Mouse (Mus musculus): Measurements from ENCODE around the gene Padi1.
A peak's percentile ranks its signal among the peaks of the same experiment; 100 is the strongest.

Gene Padi1

DNA sequence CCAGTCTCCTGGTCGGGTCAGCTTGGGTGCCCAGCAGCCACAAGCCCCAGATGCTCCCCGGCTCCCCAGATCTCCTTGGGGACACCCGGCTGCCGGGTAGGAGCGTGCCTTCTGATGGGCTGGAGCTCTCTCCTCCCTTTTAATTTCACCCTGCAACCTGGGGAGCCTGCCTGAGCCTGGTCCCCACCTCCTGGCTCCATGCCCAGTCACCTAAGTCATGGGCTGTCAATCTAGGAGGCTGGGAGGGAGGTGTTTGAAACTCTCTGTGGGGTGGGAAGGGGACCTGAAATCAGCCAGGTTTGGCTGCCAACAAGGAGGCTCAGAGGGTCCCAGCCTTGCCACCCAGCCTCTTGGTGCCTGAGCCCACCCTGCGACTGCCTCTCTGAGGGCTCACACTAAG, at the start of gene Padi1:
Gene Padi1 (minus strand): TSS at position 113 of the 400 bp plus-strand sequence.
- no peak for DNase-seq (ENCODE audit: low spot score)

DNA sequence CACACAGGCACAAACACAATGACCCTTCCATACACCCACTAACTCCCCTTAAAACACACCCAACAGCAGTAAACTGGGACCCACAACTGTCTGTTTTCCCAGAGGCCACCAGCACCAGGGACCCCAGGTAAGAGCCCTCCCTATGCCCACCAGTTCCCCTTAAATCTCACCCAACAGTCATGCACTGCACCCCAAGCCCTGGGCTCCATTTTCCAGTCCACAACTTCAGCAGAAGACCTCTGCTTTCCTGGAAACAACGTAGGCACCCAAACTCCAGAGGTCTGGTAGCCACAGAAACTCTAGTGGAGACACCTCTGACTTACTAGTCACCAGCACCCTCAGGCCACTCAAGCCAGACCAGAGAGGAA, 46.6 kb upstream of the Padi1 start:
- no peak for DNase-seq (ENCODE audit: low spot score)

DNA sequence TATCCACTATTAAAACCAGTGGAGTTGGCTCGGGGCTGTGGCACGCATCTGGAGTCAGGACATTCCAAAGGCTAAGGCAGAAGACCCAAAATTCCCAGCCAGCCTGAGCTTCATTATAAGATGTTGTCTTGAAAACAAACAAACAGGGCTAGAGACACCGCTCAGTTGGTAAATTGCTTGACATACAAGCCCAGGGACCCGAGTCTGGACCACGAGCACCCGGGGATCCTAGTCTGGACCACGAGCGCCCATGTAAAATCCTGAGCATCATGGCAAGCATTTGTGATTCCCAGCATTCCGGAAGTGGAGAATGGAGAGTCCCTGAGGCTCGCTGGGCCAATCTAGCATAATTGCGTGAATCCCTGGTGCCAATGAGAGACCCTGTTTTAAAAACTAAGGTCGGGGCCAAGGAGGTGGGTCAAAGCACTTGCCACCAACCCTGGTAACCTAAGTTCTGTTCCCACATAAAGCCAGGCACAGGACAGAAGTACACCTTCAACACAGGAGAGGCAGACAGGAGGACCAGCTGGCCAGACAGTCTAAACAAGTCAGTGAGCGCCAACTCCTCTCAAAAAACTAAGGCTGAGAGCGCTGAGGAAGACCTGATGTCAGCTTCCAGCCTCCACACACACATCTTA, 46.1 kb upstream of the Padi1 start:
- DNase-seq (ENCODE audit: low spot score), result no peak

DNA sequence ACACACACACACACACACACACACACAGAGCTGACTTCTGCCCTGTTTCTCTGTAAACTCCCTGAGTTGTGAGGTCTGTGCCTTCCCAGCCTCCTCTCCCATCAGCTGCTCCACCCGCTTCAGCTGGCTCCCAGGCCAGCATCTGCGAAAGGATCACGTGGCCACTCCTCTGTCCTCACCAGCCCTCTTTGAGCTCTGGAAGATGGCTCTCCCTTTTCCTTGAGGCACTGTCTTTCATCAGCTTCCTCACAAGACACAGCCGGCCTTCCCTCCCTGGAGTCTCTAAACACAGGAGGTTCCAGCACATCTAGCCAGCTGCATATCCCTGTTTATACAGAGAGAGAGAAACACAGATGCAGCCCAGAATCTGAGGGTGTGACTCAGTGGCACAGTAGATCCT, 38.3 kb upstream of the Padi1 start:
- no peak for DNase-seq (ENCODE audit: low spot score)

DNA sequence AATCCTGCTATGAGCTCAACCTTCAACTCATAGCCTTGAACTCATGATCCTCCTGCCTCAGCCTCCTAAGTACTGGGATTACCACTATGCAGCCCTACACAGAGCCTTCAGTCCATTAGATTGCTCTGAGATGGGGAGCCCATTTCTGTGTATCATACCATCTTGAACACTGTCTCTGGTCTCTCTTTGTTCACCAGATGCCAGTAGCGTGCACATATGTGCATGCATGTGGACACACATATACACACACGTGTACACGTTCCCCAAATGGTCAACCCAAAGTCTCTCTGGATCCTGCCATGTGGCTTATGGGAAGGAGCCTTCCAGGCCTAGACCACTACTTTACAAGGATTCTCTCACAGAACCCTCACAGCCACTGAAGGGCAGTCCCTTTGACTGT, 37.4 kb upstream of the Padi1 start:
- DNase-seq (ENCODE audit: low spot score), result no peak

DNA sequence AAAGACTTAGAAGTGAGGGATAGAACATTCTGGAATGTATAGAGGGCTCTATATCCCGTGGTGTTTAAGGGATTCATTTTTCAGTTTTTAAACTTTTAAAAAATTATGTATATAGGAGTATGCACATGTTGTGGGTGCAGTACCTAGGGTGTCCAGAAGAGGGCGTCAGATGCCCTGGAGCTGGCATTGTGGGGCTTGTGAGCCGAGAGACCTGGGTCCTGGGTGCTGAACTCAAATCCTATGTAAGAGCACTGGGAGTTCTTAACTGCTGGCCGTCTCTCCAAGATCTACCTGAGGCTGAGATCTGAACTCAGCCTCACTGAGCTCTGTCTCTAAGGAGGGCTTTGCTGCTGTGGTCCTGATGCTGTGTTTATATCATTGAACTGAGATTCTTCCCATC, 36.8 kb upstream of the Padi1 start:
- DNase-seq (ENCODE audit: low spot score), result no peak

DNA sequence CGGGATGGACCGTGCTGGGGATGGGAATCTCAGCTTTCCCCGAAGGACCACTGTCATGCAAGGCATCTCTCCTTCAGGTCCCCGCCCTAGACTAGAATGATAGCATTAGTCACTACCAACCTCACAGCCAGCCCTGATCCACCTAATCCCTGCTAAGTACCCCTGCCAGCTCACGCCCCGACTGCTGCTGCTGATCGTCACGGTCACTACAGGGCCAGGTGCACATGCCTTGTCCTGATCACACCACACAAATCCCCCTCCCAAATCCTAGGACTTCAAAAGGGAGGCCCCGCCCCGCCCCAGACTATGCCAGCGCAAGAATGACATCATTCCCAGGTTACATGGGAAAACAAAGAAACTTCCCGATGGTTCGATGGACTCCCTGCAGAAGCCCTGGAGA, 36.2 kb upstream of the Padi1 start:
- DNase-seq (ENCODE audit: low spot score), result no peak

DNA sequence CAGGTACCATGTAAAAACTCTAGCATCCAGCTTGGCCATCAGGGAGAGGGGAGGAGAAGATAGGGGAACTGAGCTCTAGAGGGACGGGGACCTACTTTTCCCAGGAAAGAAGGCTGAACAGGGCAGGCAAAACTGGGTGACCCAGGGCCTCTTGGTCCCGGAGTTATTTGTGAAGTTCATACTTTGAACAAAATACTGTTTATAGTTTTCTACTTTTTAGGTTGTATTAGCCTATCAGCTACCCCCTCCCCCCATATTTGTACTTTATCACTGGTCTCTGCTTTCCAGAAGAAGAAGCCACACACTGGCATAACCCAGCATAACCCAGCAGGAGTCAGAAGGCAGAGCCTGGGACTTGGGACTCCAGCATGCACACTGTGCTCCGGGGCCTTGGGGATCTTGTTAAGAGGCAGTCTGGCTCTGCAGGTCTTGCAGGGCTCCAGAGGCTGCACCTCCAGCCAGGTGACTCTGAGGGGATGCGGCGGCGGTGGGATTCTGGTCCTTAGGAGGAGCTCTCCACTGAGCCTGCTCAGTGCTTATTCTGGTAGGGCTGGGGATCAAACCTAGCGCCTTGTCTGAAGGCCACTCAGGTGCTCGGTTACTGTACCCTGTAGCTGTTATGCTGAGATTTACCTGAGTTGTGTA, 35.6 kb upstream of the Padi1 start:
- DNase-seq (ENCODE audit: low spot score), result no peak

DNA sequence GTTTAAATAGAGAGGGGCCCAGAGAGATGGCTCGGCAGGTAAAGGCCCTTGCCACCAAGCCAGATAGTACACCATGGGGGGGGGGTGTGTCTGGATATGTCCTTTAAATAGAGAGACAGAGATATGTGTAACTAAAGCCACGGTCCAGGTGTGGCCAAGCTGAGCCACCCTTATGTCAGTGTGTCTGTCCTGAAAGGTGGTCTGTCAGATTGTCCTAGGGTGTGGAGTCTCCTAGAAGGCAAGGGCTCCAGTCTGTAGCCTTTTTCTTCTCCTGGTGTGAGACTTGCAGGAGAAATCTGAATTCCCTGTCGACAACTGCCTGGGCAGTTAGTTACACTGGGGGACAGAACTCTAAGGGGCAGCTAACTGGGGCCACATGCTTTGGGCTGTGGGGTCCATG, 34.6 kb upstream of the Padi1 start:
- DNase-seq (ENCODE audit: low spot score), result no peak

DNA sequence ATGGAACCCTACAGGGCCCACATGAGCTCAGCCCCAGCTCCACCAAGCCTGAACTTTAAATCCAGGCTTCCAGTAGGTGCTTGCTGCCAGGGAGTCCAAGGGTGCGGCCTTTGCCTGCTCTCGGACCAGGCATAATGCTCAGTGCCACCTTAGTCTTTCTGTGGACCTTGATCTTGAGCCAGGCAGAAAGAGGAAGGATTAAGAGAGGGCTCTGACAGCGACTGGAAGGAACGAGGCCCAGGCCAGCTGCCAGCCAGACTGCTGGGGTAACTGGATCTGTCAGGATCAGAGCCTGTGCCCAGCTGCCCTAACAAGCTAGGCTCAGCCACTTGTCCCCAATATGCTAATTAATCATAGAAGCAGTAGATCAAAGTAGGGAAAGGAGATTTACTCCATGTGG, 34.2 kb upstream of the Padi1 start:
- DNase-seq (ENCODE audit: low spot score), result no peak

DNA sequence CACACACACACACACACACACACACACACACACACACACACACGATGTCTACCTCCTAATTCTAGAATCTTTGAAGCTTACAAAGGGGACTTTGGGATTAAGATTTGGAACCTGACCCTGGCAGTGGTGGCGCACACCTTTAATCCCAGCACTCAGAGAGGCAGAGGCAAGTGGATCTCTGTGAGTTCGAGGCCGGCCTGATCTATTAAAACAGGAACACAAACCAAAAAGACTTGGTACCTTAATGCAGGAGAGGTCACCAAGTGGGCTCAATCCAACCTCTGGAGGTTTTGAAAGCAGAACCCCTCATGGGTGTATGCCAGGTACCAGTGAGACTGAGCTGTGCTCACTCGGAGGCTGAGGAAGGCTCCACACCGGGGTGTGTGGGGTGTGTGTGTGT, 33.5 kb upstream of the Padi1 start:
- no peak for DNase-seq (ENCODE audit: low spot score)

DNA sequence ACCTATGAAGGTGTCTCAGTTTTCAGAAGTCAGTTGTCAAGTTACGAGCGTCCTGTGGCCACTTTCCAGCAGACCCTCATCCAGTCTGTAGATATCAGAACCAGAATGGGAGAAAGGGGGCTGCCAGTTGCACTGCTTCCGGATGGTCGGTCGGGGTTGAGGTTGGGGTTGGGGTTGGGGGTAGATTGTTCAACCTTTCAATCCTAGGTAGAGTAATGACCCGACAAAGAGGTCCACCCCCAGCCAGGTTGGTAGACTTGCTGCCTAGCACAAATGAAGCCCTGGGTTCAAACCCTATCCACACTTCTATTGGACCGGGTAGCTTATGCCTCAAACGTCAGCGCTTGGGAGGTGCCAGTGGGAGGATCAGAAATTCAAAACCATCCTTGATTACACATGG, 33.1 kb upstream of the Padi1 start:
- DNase-seq (ENCODE audit: low spot score), result no peak

DNA sequence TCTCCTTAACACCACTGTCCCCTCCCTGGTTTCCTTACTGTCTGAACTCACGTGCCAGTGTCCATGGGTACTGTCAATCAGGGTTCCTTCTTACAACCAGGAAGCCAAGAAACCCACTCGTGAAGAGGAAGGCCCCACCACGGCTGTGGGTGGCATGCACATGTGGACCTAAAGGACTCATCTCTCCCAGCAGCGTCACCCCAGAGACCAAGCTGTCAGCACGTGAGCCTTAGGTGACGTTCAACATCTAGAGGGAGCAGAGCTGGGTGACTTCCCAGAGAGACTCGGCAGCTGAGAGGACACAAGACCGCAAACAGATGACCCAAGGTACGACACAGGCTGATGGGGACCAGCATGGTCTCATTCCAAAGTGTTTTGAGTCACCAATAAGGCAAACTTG, 31.9 kb upstream of the Padi1 start:
- no peak for DNase-seq (ENCODE audit: low spot score)

DNA sequence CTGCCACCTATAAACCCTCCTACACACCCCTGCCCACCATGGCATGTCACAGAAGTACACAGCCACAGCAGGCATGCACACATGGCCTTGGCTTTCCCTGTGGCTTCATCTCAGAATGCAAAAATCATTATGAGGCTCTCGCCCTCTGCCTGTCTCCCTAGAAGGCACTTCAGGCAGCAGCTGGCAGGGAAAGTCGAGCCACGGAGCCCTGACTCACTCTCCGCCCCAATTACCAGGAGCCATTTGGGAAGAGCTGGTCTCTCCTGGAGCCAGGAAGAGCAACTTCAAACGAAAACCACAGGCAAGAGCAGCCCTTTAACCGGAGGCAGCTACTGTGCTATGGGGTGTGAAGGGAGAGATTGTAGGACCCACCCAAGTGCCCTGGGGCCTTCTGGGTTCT, 31.1 kb upstream of the Padi1 start:
- no peak for DNase-seq (ENCODE audit: low spot score)

DNA sequence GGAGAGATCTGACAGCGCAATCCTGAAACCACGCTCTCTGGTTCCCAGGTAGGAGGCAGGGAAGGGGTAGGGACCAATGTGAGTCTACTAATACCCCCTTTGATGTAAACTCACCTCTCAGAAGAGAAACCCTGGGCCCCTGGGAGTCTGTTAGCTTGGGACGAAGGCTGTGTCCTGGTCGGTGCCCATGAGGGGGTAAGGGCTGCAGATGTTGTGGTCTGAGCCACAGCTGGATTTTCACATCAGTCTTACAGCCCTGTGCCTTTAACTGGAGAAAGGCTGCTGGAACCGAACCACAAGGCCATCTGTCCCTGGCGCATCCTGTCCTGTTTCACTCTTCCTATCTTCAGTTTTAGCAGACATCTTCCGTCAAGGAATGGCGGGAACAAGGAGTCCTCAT, 30.6 kb upstream of the Padi1 start:
- DNase-seq (ENCODE audit: low spot score), result no peak

DNA sequence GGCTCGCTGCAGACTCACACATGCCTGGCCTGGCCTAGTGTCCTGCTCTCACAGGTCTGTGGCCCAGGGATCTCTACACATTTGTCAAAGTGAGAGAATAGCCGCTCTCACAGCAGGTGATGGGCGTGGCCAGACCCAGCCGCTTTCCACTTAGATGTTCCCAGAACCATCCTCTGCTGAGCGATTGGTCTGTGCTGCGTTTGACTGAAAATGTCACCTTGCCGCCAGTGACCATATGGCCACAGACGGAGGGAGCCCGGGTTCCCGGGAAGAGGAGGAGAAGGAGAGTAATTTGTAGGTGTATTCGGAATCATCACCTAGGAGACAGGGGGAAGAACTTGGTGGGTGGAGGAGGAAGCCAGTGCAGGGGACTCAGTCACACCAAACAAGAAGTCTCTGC, 27.4 kb upstream of the Padi1 start:
- no peak for DNase-seq (ENCODE audit: low spot score)

DNA sequence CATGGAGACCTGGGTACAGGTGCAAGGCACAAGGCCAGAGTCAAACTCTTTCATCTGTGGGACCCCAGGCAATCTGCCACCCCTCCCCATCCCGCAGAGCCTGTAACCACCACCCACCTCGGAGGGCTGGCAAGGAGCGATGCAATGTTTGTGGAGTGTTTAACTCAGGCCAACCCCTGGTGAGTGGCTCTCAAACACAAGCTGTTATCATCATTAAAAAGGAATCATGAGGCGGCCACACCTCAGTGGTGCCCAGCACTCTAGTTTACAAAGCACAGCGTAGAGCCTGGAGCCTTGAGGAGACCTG, 27.1 kb upstream of the Padi1 start:
- DNase-seq (ENCODE audit: low spot score), result no peak

DNA sequence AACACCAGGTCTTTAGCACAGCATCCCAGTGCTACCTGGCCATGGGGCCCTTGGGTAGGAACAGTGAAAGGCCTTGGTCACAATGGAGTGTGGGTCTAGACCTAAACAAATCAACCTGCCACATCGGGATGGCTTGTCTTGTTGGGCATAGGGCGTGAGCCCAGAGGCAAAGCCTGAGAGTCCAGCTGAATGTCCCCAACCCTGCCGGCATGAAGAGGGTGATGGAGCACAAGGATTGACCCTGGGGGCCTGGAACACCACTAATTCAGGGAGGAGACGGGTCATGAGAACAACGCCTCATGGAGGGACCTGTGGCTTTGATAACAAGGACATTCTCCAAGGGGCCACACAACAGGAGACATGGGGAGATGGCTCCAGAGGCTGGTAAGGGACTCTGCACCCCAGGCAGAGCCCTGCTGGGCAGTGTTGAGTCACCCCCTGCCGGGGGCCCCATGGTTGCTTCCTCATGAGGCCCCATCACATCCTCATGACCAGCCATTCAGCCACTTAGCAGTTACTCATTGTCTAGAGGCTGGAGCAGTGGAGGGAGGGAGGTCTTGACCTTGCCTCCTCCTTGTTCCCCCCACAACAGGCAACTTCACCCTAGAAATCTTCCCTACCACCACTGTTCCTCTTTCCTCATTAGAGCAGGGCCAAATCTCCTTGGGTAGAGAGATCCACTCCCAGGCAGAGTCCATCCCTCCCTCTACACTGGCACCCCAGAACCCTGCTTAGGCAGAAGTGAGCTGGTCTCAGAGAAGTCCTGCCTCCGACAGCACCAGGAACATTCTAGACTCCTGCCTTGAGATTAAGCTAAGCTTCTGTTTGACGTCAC, 26.5 kb upstream of the Padi1 start:
- DNase-seq (ENCODE audit: low spot score), result no peak

DNA sequence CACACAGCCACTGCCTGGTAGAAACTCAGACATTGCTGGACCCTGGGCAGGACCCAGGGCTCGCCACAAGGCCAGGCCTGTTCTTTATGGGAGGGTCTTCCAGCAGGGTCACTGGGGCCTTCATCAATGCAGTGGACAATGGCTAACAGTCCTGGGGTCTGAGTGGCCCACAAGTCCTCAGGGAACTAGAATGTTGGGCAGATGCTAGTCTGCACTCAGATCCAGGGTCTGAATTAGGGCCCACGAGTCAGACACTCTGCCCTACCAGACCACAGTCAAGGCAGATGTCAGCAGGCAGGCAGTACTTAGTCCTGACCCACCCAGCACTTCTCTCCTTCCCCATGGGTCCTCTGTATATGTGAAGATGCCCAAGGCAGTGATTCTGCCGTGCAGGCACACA, 25.8 kb upstream of the Padi1 start:
- no peak for DNase-seq (ENCODE audit: low spot score)

DNA sequence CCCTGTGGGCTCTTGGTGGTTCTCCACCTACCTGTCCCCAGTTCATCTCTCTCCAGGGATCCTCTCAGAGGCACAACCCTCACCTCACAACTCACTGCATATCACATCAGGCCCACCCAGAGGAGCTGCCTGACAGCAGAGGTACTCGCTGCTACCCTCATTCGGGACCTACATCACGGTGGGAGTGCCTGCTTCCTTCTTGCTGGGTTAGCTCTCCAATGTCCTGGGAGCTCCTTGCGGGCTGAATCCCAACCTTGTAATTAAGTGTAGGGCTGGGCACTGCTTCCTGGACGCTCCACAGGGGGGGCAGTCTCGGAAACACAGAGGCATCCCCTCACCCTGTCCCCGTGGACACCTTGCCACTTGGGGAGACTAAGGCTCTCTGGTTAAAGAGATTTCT, 25.3 kb upstream of the Padi1 start:
- DNase-seq (ENCODE audit: low spot score), result no peak

DNA sequence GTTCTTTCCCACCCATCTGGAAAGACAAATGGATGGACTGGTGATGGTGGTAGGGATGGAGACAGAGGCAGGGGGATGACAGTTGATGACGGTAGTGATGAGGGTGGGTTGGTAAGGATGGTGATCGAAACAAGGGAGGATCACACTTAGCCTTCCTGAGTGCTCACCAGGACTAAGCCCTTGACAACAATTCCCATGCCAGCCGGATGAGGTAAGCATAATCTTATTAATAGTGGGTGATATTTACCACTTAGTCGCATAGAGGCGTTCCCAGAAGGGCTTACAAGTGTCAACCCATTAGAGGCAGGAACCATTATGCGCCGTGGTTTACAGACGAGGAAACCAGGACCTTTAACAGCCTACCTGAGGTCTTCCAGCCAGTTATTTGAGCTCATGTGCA, 24.4 kb upstream of the Padi1 start:
- DNase-seq (ENCODE audit: low spot score), result no peak

DNA sequence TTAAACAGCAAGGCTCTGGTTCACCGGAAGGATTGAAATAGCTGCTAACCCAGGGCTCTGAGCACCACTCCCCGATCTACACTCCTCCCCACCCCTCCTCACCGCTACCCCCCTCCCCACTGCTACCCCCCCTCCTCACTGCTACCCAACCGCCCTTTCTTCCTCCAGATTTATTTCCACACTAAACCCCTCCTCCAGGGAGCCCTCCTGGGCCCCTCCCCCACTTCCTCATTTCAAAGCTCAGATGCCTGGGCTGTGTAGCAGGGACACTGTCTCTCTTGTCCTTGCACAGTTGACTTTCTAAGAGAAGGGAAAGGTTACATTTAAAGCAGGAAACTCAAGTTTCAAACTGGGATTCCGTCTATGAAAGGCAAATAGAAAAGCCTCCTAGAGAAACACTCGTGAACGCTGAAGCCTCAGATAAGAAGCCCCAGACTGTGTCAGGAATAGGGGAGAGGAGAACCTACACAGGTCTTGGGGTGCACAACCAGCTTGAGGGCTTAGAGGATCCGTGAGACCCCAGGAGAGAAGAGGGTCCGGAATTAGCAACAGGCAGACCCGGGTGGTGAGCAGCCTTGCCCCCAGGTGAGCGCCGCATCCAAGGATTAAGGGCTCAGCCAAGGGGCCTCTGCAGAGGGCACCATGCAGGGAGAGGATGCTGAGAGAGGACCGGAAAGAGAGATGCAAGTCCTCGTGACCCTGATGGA, 23.1 kb upstream of the Padi1 start:
- peak; percentile 33 for DNase-seq (ENCODE audit: low spot score)

DNA sequence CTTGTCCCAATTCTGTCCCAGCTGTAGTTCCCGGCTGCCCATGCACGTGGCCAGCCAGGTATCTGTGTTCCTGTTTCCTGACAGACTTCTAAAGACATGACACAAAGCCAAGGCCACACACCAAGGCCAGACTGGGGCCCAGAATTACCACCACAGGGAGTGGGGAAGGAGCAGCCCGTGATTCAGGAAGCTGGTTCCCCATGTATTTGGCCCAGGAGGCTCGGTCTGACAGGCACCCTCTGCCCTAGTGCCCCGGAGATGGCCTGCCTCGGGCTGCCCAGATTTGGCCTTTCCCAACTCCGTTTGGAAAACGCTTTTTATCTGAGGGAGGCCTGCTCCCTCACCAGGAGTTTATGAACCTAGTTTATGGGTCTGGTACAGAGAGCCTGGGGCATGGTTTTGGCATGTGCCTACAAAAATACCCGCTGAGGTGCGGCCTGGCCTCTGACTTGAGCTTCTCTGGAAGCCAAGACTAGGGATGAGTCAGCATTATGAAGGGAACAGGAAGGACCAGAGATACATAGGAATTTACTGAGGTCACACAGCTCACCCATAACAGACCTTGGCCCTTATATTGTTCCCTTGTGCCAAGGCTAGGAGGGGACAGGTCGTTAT, 16.6 kb upstream of the Padi1 start:
- no peak for DNase-seq (ENCODE audit: low spot score)

Data from T-cell, adult 2 months (primary cell).